10 mouse cellular contexts compared by ENCODE assay signal in the genomic region with DNA sequence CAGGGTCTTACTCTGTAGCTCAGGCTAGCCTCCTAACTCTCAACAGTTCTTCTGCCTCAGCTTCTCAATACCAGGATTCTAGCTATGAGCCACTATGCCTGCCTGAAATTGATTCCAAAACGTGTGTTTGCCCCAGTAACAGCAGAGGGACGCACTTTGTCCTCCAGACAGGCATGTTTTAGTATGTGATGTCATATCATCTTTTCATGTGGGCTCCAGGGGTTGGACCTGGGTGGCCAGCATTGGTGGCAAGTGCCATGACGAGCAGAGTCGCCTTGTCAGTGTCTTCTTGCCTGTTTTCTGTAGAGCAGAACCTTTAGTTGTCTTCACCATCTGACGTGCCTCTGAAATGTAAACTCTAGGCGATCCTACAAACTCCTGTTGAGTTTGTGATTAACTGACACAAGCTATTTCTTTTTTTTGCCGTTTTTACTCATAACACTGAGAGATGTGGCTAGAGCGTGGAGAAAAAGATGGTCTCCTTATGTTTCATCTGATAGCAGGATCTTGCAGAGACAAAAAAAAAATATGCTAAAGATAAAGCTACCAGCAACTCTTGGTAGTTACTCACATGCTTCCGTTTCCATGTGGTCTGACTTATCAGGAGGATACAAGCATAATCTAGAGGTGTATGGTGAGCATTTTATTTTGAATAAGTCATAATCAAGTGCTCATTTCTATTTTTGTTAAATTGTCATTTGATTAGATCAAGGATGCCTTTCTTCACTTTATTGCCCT.
A peak's percentile ranks its signal among the peaks of the same experiment; 100 is the strongest.
DNase-seq lines count a peak whose midpoint lies in the region; ATAC-seq and TF ChIP-seq lines count a peak whose summit lies in the region.
"Had no signal": no experiment of that assay in that cellular context is flagged by ENCODE, and none has a peak within 500 bp of the region (broad histone marks: within the 10 kb centered on the region; RNA-seq: fewer than 3 reads in every experiment).

No protein-coding gene starts in this region.

- H3K4me2 ChIP-seq in heart, embryonic 11.5 days, result no peak overlapping the region
- no peak overlapping the region for H3K4me2 ChIP-seq in midbrain, embryonic 12.5 days (replicated peaks)
- no peak overlapping the region for H3K4me2 ChIP-seq in midbrain, embryonic 15.5 days
- H3K4me2 ChIP-seq: hindbrain, embryonic 13.5 days had no signal

- peak overlapping the region; percentile 72 for H3K27ac ChIP-seq in heart, embryonic 11.5 days (ENCODE audit: low read depth, low read length)
- H3K27ac ChIP-seq in midbrain, embryonic 12.5 days (replicated peaks), result peak overlapping the region; percentile 58; the same call in 1 of the 2 replicates
- no peak overlapping the region for H3K27ac ChIP-seq in midbrain, embryonic 15.5 days
- peak overlapping the region; percentile 66 for H3K27ac ChIP-seq in embryonic fibroblast, embryonic 13.5 days (ENCODE audit: insufficient read depth, low read length)
- H3K27ac ChIP-seq: hindbrain, embryonic 13.5 days had no signal

- intact Hi-C loops in heart, postnatal 36 days (cut with DNase I), result no loop called here

- H3K9ac ChIP-seq in heart, embryonic 11.5 days (ENCODE audit: low read depth, low read length), result no peak overlapping the region
- no peak overlapping the region for H3K9ac ChIP-seq in midbrain, embryonic 12.5 days (replicated peaks)
- H3K9ac ChIP-seq in midbrain, embryonic 15.5 days, result no peak overlapping the region
- H3K9ac ChIP-seq: hindbrain, embryonic 13.5 days had no signal

- no peaks in the 10 kb centered on the region for H3K36me3 ChIP-seq in heart, embryonic 11.5 days (ENCODE audit: control insufficient read depth, insufficient read depth, low read length)
- no peaks in the 10 kb centered on the region for H3K36me3 ChIP-seq in midbrain, embryonic 12.5 days
- H3K36me3 ChIP-seq in midbrain, embryonic 15.5 days (replicated peaks), result no peaks in the 10 kb centered on the region

- no peak for TF ChIP-seq POLR2A in embryonic fibroblast, embryonic 13.5 days (IDR thresholded peaks at IDR 0.05; ENCODE audit: low read depth, low read length)

- no peaks in the 10 kb centered on the region for H3K9me3 ChIP-seq in heart, embryonic 11.5 days (replicated peaks; ENCODE audit: control insufficient read depth, low read length)
- no peaks in the 10 kb centered on the region for H3K9me3 ChIP-seq in midbrain, embryonic 12.5 days
- H3K9me3 ChIP-seq in midbrain, embryonic 15.5 days, result no peaks in the 10 kb centered on the region
- H3K9me3 ChIP-seq: hindbrain, embryonic 13.5 days had no signal

- H3K27me3 ChIP-seq in heart, embryonic 11.5 days (ENCODE audit: control insufficient read depth, insufficient read depth, low read length), result no peaks in the 10 kb centered on the region
- H3K27me3 ChIP-seq in midbrain, embryonic 12.5 days, result no peaks in the 10 kb centered on the region
- no peaks in the 10 kb centered on the region for H3K27me3 ChIP-seq in midbrain, embryonic 15.5 days (replicated peaks)
- H3K27me3 ChIP-seq: hindbrain, embryonic 13.5 days had no signal

- H3K4me3 ChIP-seq in heart, embryonic 11.5 days (ENCODE audit: low read depth, low read length), result no peak overlapping the region
- no peak overlapping the region for H3K4me3 ChIP-seq in midbrain, embryonic 12.5 days
- H3K4me3 ChIP-seq in midbrain, embryonic 15.5 days, result no peak overlapping the region
- no peak overlapping the region for H3K4me3 ChIP-seq in embryonic fibroblast, embryonic 13.5 days (ENCODE audit: insufficient read depth, low read length)
- H3K4me3 ChIP-seq: hindbrain, embryonic 13.5 days had no signal

- WGBS in heart, embryonic 11.5 days (ENCODE audit: insufficient replicate concordance), result 51% methylated on average over 9 of the region's 9 CpGs
- 85% methylated on average over 9 of the region's 9 CpGs for WGBS in midbrain, embryonic 12.5 days
- WGBS in midbrain, embryonic 15.5 days, result 82% methylated on average over 9 of the region's 9 CpGs

- DNase-seq in heart, postnatal 36 days, result no peak
- DNase-seq in left cerebral cortex, adult 18-20 months (ENCODE audit: low spot score in 2 of 2), result no peak
- DNase-seq in c-Kit-positive CD71-positive TER-119-positive erythroid progenitor cells, embryonic 14.5 days (ENCODE audit: low spot score), result no peak
- DNase-seq: cerebellum, postnatal 10 days had no signal

- TF ChIP-seq CTCF in embryonic fibroblast, embryonic 13.5 days (IDR thresholded peaks at IDR 0.05; ENCODE audit: borderline replicate concordance, insufficient read depth, low read length), result no peak

- ATAC-seq in heart, embryonic 11.5 days (replicated peaks; ENCODE audit: insufficient number of reproducible peaks, low FRiP score, low TSS enrichment), result no peak
- ATAC-seq in midbrain, embryonic 12.5 days (ENCODE audit: low FRiP score, low read depth), result no peak
- no peak for ATAC-seq in midbrain, embryonic 15.5 days (replicated peaks)
- ATAC-seq in megakaryocyte progenitor cell, adult 5-6 weeks (replicated peaks; ENCODE audit: poor library complexity), result peak; percentile 51

- peaks cover 46% of the 10 kb centered on the region for H3K4me1 ChIP-seq in heart, embryonic 11.5 days (ENCODE audit: control insufficient read depth, insufficient read depth, low read length)
- peaks cover 8% of the 10 kb centered on the region for H3K4me1 ChIP-seq in midbrain, embryonic 12.5 days
- peaks cover 11% of the 10 kb centered on the region; the same call in 1 of the 2 replicates for H3K4me1 ChIP-seq in midbrain, embryonic 15.5 days
- H3K4me1 ChIP-seq in embryonic fibroblast, embryonic 13.5 days (ENCODE audit: control insufficient read depth, insufficient read depth, low read length), result peaks cover 14% of the 10 kb centered on the region
